In genomic region chr7:127140623-127141404, GRCm38 (mm10) we compare ENCODE assay signal across 18 mouse cellular contexts. TPM values are rescaled to one million over a fixed set of nuclear protein-coding genes. Genes with fewer than 3 reads are reported as not detected.
DNase-seq lines count a peak whose midpoint lies in the region; ATAC-seq and TF ChIP-seq lines count a peak whose summit lies in the region.
"Had no signal": no experiment of that assay in that cellular context is flagged by ENCODE, and none has a peak within 500 bp of the region (broad histone marks: within the 10 kb centered on the region; RNA-seq: fewer than 3 reads in every experiment).

No protein-coding gene starts in this region.

- H3K27me3 ChIP-seq in hindbrain, postnatal 0 days (ENCODE audit: insufficient read depth, low read length), result no peaks in the 10 kb centered on the region
- H3K27me3 ChIP-seq in hindbrain, embryonic 14.5 days (ENCODE audit: control insufficient read depth, insufficient read depth, low read length), result no peaks in the 10 kb centered on the region
- no peaks in the 10 kb centered on the region for H3K27me3 ChIP-seq in liver, embryonic 12.5 days (replicated peaks)
- H3K27me3 ChIP-seq: forebrain, embryonic 15.5 days; heart, embryonic 13.5 days; hindbrain, embryonic 12.5 days; limb, embryonic 13.5 days; megakaryocyte, embryonic 14.5 days had no signal

- H3K36me3 ChIP-seq in hindbrain, postnatal 0 days (ENCODE audit: insufficient read depth, low read length), result no peaks in the 10 kb centered on the region
- H3K36me3 ChIP-seq in hindbrain, embryonic 14.5 days (replicated peaks; ENCODE audit: control insufficient read depth, insufficient read depth), result no peaks in the 10 kb centered on the region
- peaks cover 2% of the 10 kb centered on the region; the same call in 1 of the 2 replicates for H3K36me3 ChIP-seq in liver, embryonic 12.5 days
- H3K36me3 ChIP-seq: forebrain, embryonic 15.5 days; heart, embryonic 13.5 days; hindbrain, embryonic 12.5 days; limb, embryonic 13.5 days had no signal

- WGBS in hindbrain, postnatal 0 days, result 65% methylated on average over 7 of the region's 7 CpGs
- WGBS in hindbrain, embryonic 14.5 days, result 73% methylated on average over 7 of the region's 7 CpGs
- WGBS in liver, embryonic 12.5 days (ENCODE audit: insufficient replicate concordance), result 35% methylated on average over 7 of the region's 7 CpGs

- no peak for DNase-seq in hindbrain, postnatal 0 days (ENCODE audit: low spot score)
- DNase-seq in hindbrain, embryonic 14.5 days (ENCODE audit: low spot score), result no peak
- DNase-seq in thymus, postnatal 25 days, result peak; percentile 35
- no peak for DNase-seq in thymus, adult 18-20 months
- peak; percentile 34 for DNase-seq in thymus, postnatal 4 days
- DNase-seq in layer of hippocampus, postnatal 10 days (ENCODE audit: low spot score in 2 of 2), result no peak
- no peak for DNase-seq in urinary bladder, postnatal 14 days (ENCODE audit: low spot score)
- DNase-seq: adrenal gland, postnatal 25 days; B cell, adult 2 months; gastrocnemius, postnatal 25 days; layer of hippocampus, postnatal 36 days had no signal

- H3K4me3 ChIP-seq in hindbrain, postnatal 0 days (ENCODE audit: low read length), result no peak overlapping the region
- no peak overlapping the region for H3K4me3 ChIP-seq in hindbrain, embryonic 14.5 days (replicated peaks; ENCODE audit: low read length)
- no peak overlapping the region for H3K4me3 ChIP-seq in liver, embryonic 12.5 days
- H3K4me3 ChIP-seq: forebrain, embryonic 15.5 days; heart, embryonic 13.5 days; hindbrain, embryonic 12.5 days; limb, embryonic 13.5 days had no signal

- ATAC-seq in hindbrain, postnatal 0 days, result no peak
- ATAC-seq in hindbrain, embryonic 14.5 days (ENCODE audit: low FRiP score), result no peak
- ATAC-seq in liver, embryonic 12.5 days, result no peak
- ATAC-seq: forebrain, embryonic 15.5 days had no signal

- no peak overlapping the region for H3K4me2 ChIP-seq in hindbrain, postnatal 0 days (ENCODE audit: low read depth, low read length)
- H3K4me2 ChIP-seq in hindbrain, embryonic 14.5 days (replicated peaks), result no peak overlapping the region
- no peak overlapping the region for H3K4me2 ChIP-seq in liver, embryonic 12.5 days
- H3K4me2 ChIP-seq: forebrain, embryonic 15.5 days; heart, embryonic 13.5 days; hindbrain, embryonic 12.5 days; limb, embryonic 13.5 days had no signal

- H3K27ac ChIP-seq in hindbrain, postnatal 0 days, result no peak overlapping the region
- no peak overlapping the region for H3K27ac ChIP-seq in hindbrain, embryonic 14.5 days
- peak overlapping the region; percentile 85 for H3K27ac ChIP-seq in liver, embryonic 12.5 days
- H3K27ac ChIP-seq: forebrain, embryonic 15.5 days; heart, embryonic 13.5 days; hindbrain, embryonic 12.5 days; limb, embryonic 13.5 days had no signal

- H3K9ac ChIP-seq in hindbrain, postnatal 0 days (replicated peaks; ENCODE audit: low read length), result no peak overlapping the region
- H3K9ac ChIP-seq in hindbrain, embryonic 14.5 days, result no peak overlapping the region
- H3K9ac ChIP-seq in liver, embryonic 12.5 days, result peak overlapping the region; percentile 18; the same call in 1 of the 2 replicates
- H3K9ac ChIP-seq: forebrain, embryonic 15.5 days; heart, embryonic 13.5 days; hindbrain, embryonic 12.5 days; limb, embryonic 13.5 days had no signal

- H3K9me3 ChIP-seq in hindbrain, postnatal 0 days (ENCODE audit: low read length), result no peaks in the 10 kb centered on the region
- H3K9me3 ChIP-seq in hindbrain, embryonic 14.5 days (ENCODE audit: control insufficient read depth, low read length), result no peaks in the 10 kb centered on the region
- H3K9me3 ChIP-seq in liver, embryonic 12.5 days (replicated peaks), result no peaks in the 10 kb centered on the region
- H3K9me3 ChIP-seq: forebrain, embryonic 15.5 days; heart, embryonic 13.5 days; hindbrain, embryonic 12.5 days; limb, embryonic 13.5 days; megakaryocyte, embryonic 14.5 days had no signal

- no peaks in the 10 kb centered on the region for H3K4me1 ChIP-seq in hindbrain, postnatal 0 days (ENCODE audit: insufficient read depth, low read length)
- no peaks in the 10 kb centered on the region for H3K4me1 ChIP-seq in hindbrain, embryonic 14.5 days (replicated peaks; ENCODE audit: control insufficient read depth, insufficient read depth, low read length)
- peaks cover 98% of the 10 kb centered on the region for H3K4me1 ChIP-seq in liver, embryonic 12.5 days
- H3K4me1 ChIP-seq: forebrain, embryonic 15.5 days; limb, embryonic 13.5 days had no signal

- peak; percentile 23; the same call in 1 of the 2 replicates for TF ChIP-seq CTCF in hindbrain, postnatal 0 days (IDR thresholded peaks at IDR 0.05; ENCODE audit: low read depth)

RNA-seq across cellular contexts. Expression of gene Spn, which starts 3.2 kb away (rescaled TPM):
- 0.11 and 0.21 TPM in 2 replicates for total RNA-seq in hindbrain, postnatal 0 days (2014; rRNA removed)
- polyA plus RNA-seq in hindbrain, postnatal 0 days (2015; fragmentation: Nextera tagmentation; extraction: Ambion mirVana), result 0.05 and 0.09 TPM in 2 replicates
- polyA plus RNA-seq in hindbrain, embryonic 14.5 days (2014; fragmentation: Nextera tagmentation; extraction: Ambion mirVana), result not detected in 2 replicates
- 7.3 and 7.4 TPM in 2 replicates for polyA plus RNA-seq in liver, embryonic 12.5 days (2016; fragmentation: Nextera tagmentation; extraction: Ambion mirVana)
- total RNA-seq in layer of hippocampus, postnatal 10 days (2021), result under 1 TPM; 0.33 to 0.55 TPM
- polyA plus RNA-seq: forebrain, embryonic 15.5 days; hindbrain, embryonic 12.5 days had no signal

RNA-seq across cellular contexts. Expression of gene Qprt, which starts 18.8 kb away (rescaled TPM):
- 1.0 and 2.0 TPM in 2 replicates for total RNA-seq in hindbrain, postnatal 0 days (2014; rRNA removed)
- polyA plus RNA-seq in hindbrain, postnatal 0 days (2015; fragmentation: Nextera tagmentation; extraction: Ambion mirVana), result 1.7 and 1.8 TPM in 2 replicates
- 0.55 and 0.87 TPM in 2 replicates for polyA plus RNA-seq in hindbrain, embryonic 14.5 days (2014; fragmentation: Nextera tagmentation; extraction: Ambion mirVana)
- polyA plus RNA-seq in liver, embryonic 12.5 days (2016; fragmentation: Nextera tagmentation; extraction: Ambion mirVana), result 36.5 and 40.3 TPM in 2 replicates
- total RNA-seq in layer of hippocampus, postnatal 10 days (2021), result under 1 TPM; 0.20 to 0.57 TPM

RNA-seq across cellular contexts. Expression of gene AI467606, which starts 49.7 kb away (rescaled TPM):
- total RNA-seq in hindbrain, postnatal 0 days (2014; rRNA removed), result 0.68 and 2.3 TPM in 2 replicates
- polyA plus RNA-seq in hindbrain, postnatal 0 days (2015; fragmentation: Nextera tagmentation; extraction: Ambion mirVana), result 1.0 and 1.1 TPM in 2 replicates
- polyA plus RNA-seq in hindbrain, embryonic 14.5 days (2014; fragmentation: Nextera tagmentation; extraction: Ambion mirVana), result 1.7 and 1.9 TPM in 2 replicates
- polyA plus RNA-seq in liver, embryonic 12.5 days (2016; fragmentation: Nextera tagmentation; extraction: Ambion mirVana), result 8.3 and 8.5 TPM in 2 replicates
- 1 to 10 TPM; 1.3 to 1.4 TPM for total RNA-seq in layer of hippocampus, postnatal 10 days (2021)

RNA-seq across cellular contexts. Expression of gene Zg16, which starts 53.7 kb away (rescaled TPM):
- not detected in 2 replicates for total RNA-seq in hindbrain, postnatal 0 days (2014; rRNA removed)
- polyA plus RNA-seq in hindbrain, postnatal 0 days (2015; fragmentation: Nextera tagmentation; extraction: Ambion mirVana), result not detected in 2 replicates
- polyA plus RNA-seq in hindbrain, embryonic 14.5 days (2014; fragmentation: Nextera tagmentation; extraction: Ambion mirVana), result not detected in 2 replicates
- not detected in 2 replicates for polyA plus RNA-seq in liver, embryonic 12.5 days (2016; fragmentation: Nextera tagmentation; extraction: Ambion mirVana)
- total RNA-seq in layer of hippocampus, postnatal 10 days (2021), result not detected
- total RNA-seq: adrenal gland, postnatal 25 days; gastrocnemius, postnatal 25 days; layer of hippocampus, postnatal 36 days had no signal
- polyA plus RNA-seq: forebrain, embryonic 15.5 days; heart, embryonic 13.5 days; hindbrain, embryonic 12.5 days; kidney, embryonic 14.5 days; limb, embryonic 13.5 days had no signal

RNA-seq across cellular contexts. Expression of gene Cd2bp2, which starts 55.0 kb away (rescaled TPM):
- 59.7 and 75.0 TPM in 2 replicates for total RNA-seq in hindbrain, postnatal 0 days (2014; rRNA removed)
- polyA plus RNA-seq in hindbrain, postnatal 0 days (2015; fragmentation: Nextera tagmentation; extraction: Ambion mirVana), result 57.0 and 62.3 TPM in 2 replicates
- polyA plus RNA-seq in hindbrain, embryonic 14.5 days (2014; fragmentation: Nextera tagmentation; extraction: Ambion mirVana), result 63.7 and 64.9 TPM in 2 replicates
- 35.0 and 36.0 TPM in 2 replicates for polyA plus RNA-seq in liver, embryonic 12.5 days (2016; fragmentation: Nextera tagmentation; extraction: Ambion mirVana)
- total RNA-seq in layer of hippocampus, postnatal 10 days (2021), result 10 to 100 TPM; 70.5 to 75.5 TPM

Comparison
In these comparisons a context has a peak if more than half of its experiments do, and no peak if none do; other contexts are left out.
1. DNase-seq: peak in thymus, postnatal 25 days (single experiment) and thymus, postnatal 4 days (single experiment); none in hindbrain, postnatal 0 days (single experiment), hindbrain, embryonic 14.5 days (single experiment), thymus, adult 18-20 months (0 of 2), layer of hippocampus, postnatal 10 days (0 of 2) and urinary bladder, postnatal 14 days (single experiment).
2. RNA of gene Qprt, which starts 18.8 kb away (polyA plus RNA-seq): 36.5 to 40.3 TPM in liver, embryonic 12.5 days; 1.7 to 1.8 TPM in hindbrain, postnatal 0 days and 0.55 to 0.87 TPM in hindbrain, embryonic 14.5 days; every median in the first group is over 10 times any median in the second.